Mouse (Mus musculus): ENCODE measurements around the gene Slc9a5. TPM values are rescaled to one million over a fixed set of nuclear protein-coding genes. Genes with fewer than 3 reads are reported as not detected.
A peak's percentile ranks its signal among the peaks of the same experiment; 100 is the strongest.

Slc9a5 gene
- total and polyA plus RNA-seq, 3 experiments: 0.36 to 1.7 (median 0.37) TPM

DNA sequence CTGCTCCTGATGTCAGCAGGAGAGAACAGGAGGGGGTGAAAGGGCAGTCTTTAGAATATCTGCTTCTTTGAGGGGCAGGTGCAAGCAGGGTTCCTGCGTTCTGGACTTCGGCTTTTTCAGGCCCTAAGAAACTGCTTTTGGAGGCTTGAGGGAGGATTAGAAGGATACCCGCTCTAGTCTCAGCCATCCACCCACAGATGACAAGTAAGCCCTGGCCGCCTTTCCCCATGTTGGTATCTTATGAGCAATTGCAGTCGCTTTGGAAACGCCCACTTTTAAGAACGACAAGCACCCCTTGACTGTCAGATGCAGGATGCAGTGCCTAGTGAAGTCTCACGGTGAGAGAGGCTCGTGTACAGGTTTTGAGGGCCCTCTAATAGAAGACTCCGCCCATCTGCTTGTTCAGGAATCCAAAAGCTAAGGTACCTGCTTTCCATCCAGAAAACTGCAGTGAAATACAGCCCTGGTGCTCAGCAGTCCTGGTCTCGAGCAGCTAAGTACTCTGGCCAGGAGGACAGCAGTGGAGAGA lies 29.9 kb upstream of the Slc9a5 start:
- no peaks in the 10 kb centered on the region for H3K36me3 ChIP-seq (ENCODE audit: control insufficient read depth, insufficient read depth, low read length)
- 85% methylated on average over 11 of the region's 11 CpGs for WGBS
- intact Hi-C loops (cut with DNase I): no loop called here
- no peak overlapping the region for H3K4me3 ChIP-seq
- H3K27me3 ChIP-seq (ENCODE audit: control insufficient read depth, insufficient read depth, low read length): no peaks in the 10 kb centered on the region
- DNase-seq: no peak
- H3K4me1 ChIP-seq (ENCODE audit: control insufficient read depth, insufficient read depth, low read length): peaks cover 1% of the 10 kb centered on the region; the same call in 1 of the 2 replicates
- no peak overlapping the region for H3K9ac ChIP-seq (ENCODE audit: low read depth, low read length)
- H3K79me2 ChIP-seq (replicated peaks; ENCODE audit: control insufficient read depth, insufficient read depth, low read length): no peaks in the 10 kb centered on the region
- H3K27ac ChIP-seq: no peak overlapping the region
- TF ChIP-seq POLR2A (IDR thresholded peaks at IDR 0.05; ENCODE audit: insufficient read depth, low read depth, low read length): no peak
- no peak for TF ChIP-seq CTCF (IDR thresholded peaks at IDR 0.05)
- no peak for TF ChIP-seq EP300 (IDR thresholded peaks at IDR 0.05; ENCODE audit: insufficient read depth, low read depth, low read length)

DNA sequence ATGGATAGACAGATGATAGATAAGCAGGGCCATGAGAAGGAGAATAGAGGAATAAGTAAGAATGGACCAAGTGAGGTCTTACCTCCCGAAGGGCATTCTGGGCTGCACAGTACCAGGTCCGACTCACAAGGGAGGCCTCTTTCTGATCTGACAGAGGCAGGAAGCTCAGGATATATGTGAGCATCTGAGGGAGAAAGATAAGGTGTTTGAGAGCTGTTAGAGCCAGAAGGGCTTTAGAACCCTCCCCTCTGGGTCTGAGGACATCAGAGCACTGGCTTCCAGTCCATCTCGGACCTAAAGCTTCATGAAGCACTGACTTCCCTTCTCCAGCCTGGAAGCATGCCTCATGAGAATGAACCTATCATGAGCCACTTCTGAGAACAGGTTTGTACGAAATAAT lies 25.5 kb upstream of the Slc9a5 start:
- Histone ChIP-seq H3K27ac (no peak overlapping the region), H3K36me3 (ENCODE audit: control insufficient read depth, insufficient read depth, low read length) (no peaks in the 10 kb centered on the region), H3K4me1 (ENCODE audit: control insufficient read depth, insufficient read depth, low read length) (peaks cover 8% of the 10 kb centered on the region), H3K27me3 (ENCODE audit: control insufficient read depth, insufficient read depth, low read length) (no peaks in the 10 kb centered on the region), H3K4me3 (no peak overlapping the region), H3K79me2 (replicated peaks; ENCODE audit: control insufficient read depth, insufficient read depth, low read length) (no peaks in the 10 kb centered on the region), H3K9ac (ENCODE audit: low read depth, low read length) (no peak overlapping the region)
- TF ChIP-seq CTCF (IDR thresholded peaks at IDR 0.05) (no peak), POLR2A (IDR thresholded peaks at IDR 0.05; ENCODE audit: insufficient read depth, low read depth, low read length) (no peak), EP300 (IDR thresholded peaks at IDR 0.05; ENCODE audit: insufficient read depth, low read depth, low read length) (no peak)
- WGBS: 71% methylated on average over 4 of the region's 4 CpGs
- intact Hi-C loops (cut with DNase I): no loop called here
- no peak for DNase-seq

GRCm38 (mm10) chr8:105325641-105326093 lies 23.0 kb upstream of the Slc9a5 start:
- DNase-seq: no peak
- peak overlapping the region; percentile 93 for H3K27ac ChIP-seq
- no peaks in the 10 kb centered on the region for H3K36me3 ChIP-seq (ENCODE audit: control insufficient read depth, insufficient read depth, low read length)
- H3K4me3 ChIP-seq: peak overlapping the region; percentile 90
- no peaks in the 10 kb centered on the region for H3K79me2 ChIP-seq (replicated peaks; ENCODE audit: control insufficient read depth, insufficient read depth, low read length)
- H3K9ac ChIP-seq (ENCODE audit: low read depth, low read length): peak overlapping the region; percentile 77
- TF ChIP-seq POLR2A (IDR thresholded peaks at IDR 0.05; ENCODE audit: insufficient read depth, low read depth, low read length): no peak
- no peak for TF ChIP-seq CTCF (IDR thresholded peaks at IDR 0.05)
- no peak for TF ChIP-seq EP300 (IDR thresholded peaks at IDR 0.05; ENCODE audit: insufficient read depth, low read depth, low read length)
- WGBS: 1% methylated on average over 12 of the region's 12 CpGs
- peaks cover 8% of the 10 kb centered on the region for H3K4me1 ChIP-seq (ENCODE audit: control insufficient read depth, insufficient read depth, low read length)
- intact Hi-C loops (cut with DNase I): loop anchor here (1.0 to 2.0 kb wide), 2 partner anchors 21 to 28 kb away; partner anchors contain the start of genes E2f4 and Fhod1
- H3K27me3 ChIP-seq (ENCODE audit: control insufficient read depth, insufficient read depth, low read length): no peaks in the 10 kb centered on the region

- no peaks in the 10 kb centered on the region for H3K36me3 ChIP-seq (ENCODE audit: control insufficient read depth, insufficient read depth, low read length)
- TF ChIP-seq CTCF (IDR thresholded peaks at IDR 0.05) (peak; percentile 62), POLR2A (IDR thresholded peaks at IDR 0.05; ENCODE audit: insufficient read depth, low read depth, low read length) (peak; percentile 95), EP300 (IDR thresholded peaks at IDR 0.05; ENCODE audit: insufficient read depth, low read depth, low read length) (peak; percentile 62)
- peak; percentile 96 to 98 for DNase-seq
- peak within 1 kb of the TSS; percentile 90 for H3K4me3 ChIP-seq
- H3K9ac ChIP-seq (ENCODE audit: low read depth, low read length): peak within 1 kb of the TSS; percentile 77
- WGBS: 1% methylated on average over 36 of the region's 36 CpGs
- peaks cover 8% of the 10 kb centered on the region for H3K4me1 ChIP-seq (ENCODE audit: control insufficient read depth, insufficient read depth, low read length)
- intact Hi-C loops (cut with DNase I): loop anchor here (1.0 to 2.0 kb wide), 2 partner anchors 21 to 29 kb away; partner anchors contain the start of genes E2f4 and Fhod1
- no peaks in the 10 kb centered on the region for H3K79me2 ChIP-seq (replicated peaks; ENCODE audit: control insufficient read depth, insufficient read depth, low read length)
- no peaks in the 10 kb centered on the region for H3K27me3 ChIP-seq (ENCODE audit: control insufficient read depth, insufficient read depth, low read length)
- H3K27ac ChIP-seq: peak within 1 kb of the TSS; percentile 93
Measured at GRCm38 (mm10) chr8:105326141-105326672, 22.4 kb upstream of the Slc9a5 start, which contains the start of the genes Lrrc29 and Tmem208. Gene Lrrc29 (minus strand): TSS chr8:105326278. Gene Tmem208 (plus strand): TSS chr8:105326354.

- WGBS: 21% methylated on average over 6 of the region's 6 CpGs
- no peak for TF ChIP-seq CTCF (IDR thresholded peaks at IDR 0.05)
- TF ChIP-seq POLR2A (IDR thresholded peaks at IDR 0.05; ENCODE audit: insufficient read depth, low read depth, low read length): no peak
- no peak for TF ChIP-seq EP300 (IDR thresholded peaks at IDR 0.05; ENCODE audit: insufficient read depth, low read depth, low read length)
- DNase-seq: no peak
- Histone ChIP-seq H3K79me2 (replicated peaks; ENCODE audit: control insufficient read depth, insufficient read depth, low read length) (no peaks in the 10 kb centered on the region), H3K27me3 (ENCODE audit: control insufficient read depth, insufficient read depth, low read length) (no peaks in the 10 kb centered on the region), H3K27ac (peak overlapping the region; percentile 93), H3K36me3 (ENCODE audit: control insufficient read depth, insufficient read depth, low read length) (no peaks in the 10 kb centered on the region), H3K4me3 (peak overlapping the region; percentile 90), H3K9ac (ENCODE audit: low read depth, low read length) (peak overlapping the region; percentile 63), H3K4me1 (ENCODE audit: control insufficient read depth, insufficient read depth, low read length) (peaks cover 8% of the 10 kb centered on the region)
- intact Hi-C loops (cut with DNase I): loop anchor here (1.0 to 2.0 kb wide), 2 partner anchors 20 to 30 kb away; partner anchors contain the start of genes E2f4 and Fhod1
Measured at GRCm38 (mm10) chr8:105326968-105327367, 21.7 kb upstream of the Slc9a5 start.

DNA sequence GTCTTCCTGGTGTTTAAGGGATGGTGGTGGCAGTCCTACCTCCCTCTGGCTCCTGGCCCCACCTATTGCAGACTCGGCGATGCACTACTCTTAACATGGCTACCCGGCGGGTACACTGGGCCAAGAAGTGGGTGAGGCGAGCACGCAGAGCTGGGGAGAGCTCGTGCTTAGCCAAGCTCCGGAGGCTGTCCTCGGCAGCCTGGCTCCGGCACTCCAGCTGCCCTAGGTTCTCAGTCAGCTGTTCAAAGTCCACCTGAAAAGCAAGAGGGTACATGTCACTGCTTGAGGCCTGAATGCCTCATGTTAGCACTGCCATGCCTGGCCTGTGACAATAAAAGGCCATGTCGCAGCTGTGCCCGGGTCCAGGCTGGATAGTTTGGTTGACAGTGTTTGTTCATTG lies 18.3 kb upstream of the Slc9a5 start:
- TF ChIP-seq CTCF (IDR thresholded peaks at IDR 0.05): no peak
- TF ChIP-seq POLR2A (IDR thresholded peaks at IDR 0.05; ENCODE audit: insufficient read depth, low read depth, low read length): no peak
- TF ChIP-seq EP300 (IDR thresholded peaks at IDR 0.05; ENCODE audit: insufficient read depth, low read depth, low read length): no peak
- H3K4me1 ChIP-seq (ENCODE audit: control insufficient read depth, insufficient read depth, low read length): peaks cover 8% of the 10 kb centered on the region
- no peaks in the 10 kb centered on the region for H3K79me2 ChIP-seq (replicated peaks; ENCODE audit: control insufficient read depth, insufficient read depth, low read length)
- H3K27me3 ChIP-seq (ENCODE audit: control insufficient read depth, insufficient read depth, low read length): no peaks in the 10 kb centered on the region
- intact Hi-C loops (cut with DNase I): no loop called here
- no peak overlapping the region for H3K27ac ChIP-seq
- H3K36me3 ChIP-seq (ENCODE audit: control insufficient read depth, insufficient read depth, low read length): no peaks in the 10 kb centered on the region
- 93% methylated on average over 12 of the region's 12 CpGs for WGBS
- DNase-seq: no peak
- no peak overlapping the region for H3K4me3 ChIP-seq
- no peak overlapping the region for H3K9ac ChIP-seq (ENCODE audit: low read depth, low read length)

Measured in heart, adult 2 months (tissue).